Mouse (Mus musculus) olfactory bulb, adult 2 months (tissue): ENCODE results near the gene Gas7. TPM values are rescaled to one million over a fixed set of nuclear protein-coding genes. Genes with fewer than 3 reads are reported as not detected.
A peak's percentile ranks its signal among the peaks of the same experiment; 100 is the strongest.

Experiments used
- H3K27ac ChIP-seq: fragments of 200-500 bp; 2 replicates; pipeline ENCODE4 v1.5.1; 2012; ENCODE audit warnings: low read depth, low read length; ENCODE audit not compliant: insufficient read depth
- H3K4me1 ChIP-seq: fragments of 200-500 bp; 2 replicates; pipeline ENCODE4 v1.6.1; 2012; ENCODE audit warnings: low read length; ENCODE audit not compliant: control insufficient read depth, insufficient read depth
- H3K4me3 ChIP-seq: fragments of 200-500 bp; 2 replicates; pipeline ENCODE4 v1.5.1; 2012; ENCODE audit warnings: mild to moderate bottlenecking, low read depth, low read length, moderate library complexity; ENCODE audit not compliant: insufficient read depth
- CTCF ChIP-seq: fragments of 200-500 bp; IDR thresholded peaks from 2 replicates; pipeline ENCODE4 v1.5.1; 2012; ENCODE audit warnings: low read depth, mild to moderate bottlenecking, low read length, moderate library complexity; ENCODE audit not compliant: insufficient read depth
- POLR2A ChIP-seq: fragments of 200-500 bp; IDR thresholded peaks from 2 replicates; pipeline ENCODE4 v1.6.1; 2012; ENCODE audit warnings: mild to moderate bottlenecking, low read depth, low read length, moderate library complexity; ENCODE audit not compliant: insufficient read depth
- WGBS: fragments of 180-500 bp; shearing (Covaris S2); methylation state at CpG from one replicate; pipeline ENCODE4 v1.1.7; 2018; 5-methylcytosine and 5-hydroxymethylcytosine counted together
- polyA plus RNA-seq: library from polyadenylated mRNA; stranded (reverse); fragments of >200 nt; gene quantifications from 2 replicates; pipeline ENCODE4 v1.2.4, GENCODE M21; 2012; ENCODE audit warnings: low replicate concordance; ENCODE audit not compliant: missing spikeins, insufficient read depth, insufficient read length

Gene Gas7
- polyA plus RNA-seq, 1 experiment = not detected

GRCm38 (mm10) chr11:67694703-67695376 is 239.6 kb downstream of the Gas7 start, which contains the start of gene Rcvrn:
Gene Rcvrn (plus strand): TSS chr11:67695326.
- H3K27ac ChIP-seq = no peak within 1 kb of the TSS
- H3K4me3 ChIP-seq = no peak within 1 kb of the TSS
- peaks cover 3% of the 10 kb centered on the region; the same call in 1 of the 2 replicates for H3K4me1 ChIP-seq
- TF ChIP-seq CTCF (no peak), POLR2A (no peak)
- WGBS = 70% methylated on average over 7 of the region's 7 CpGs

- 71% methylated on average over 4 of the region's 4 CpGs for WGBS
These were observed 257.7 kb downstream of the Gas7 start for GRCm38 (mm10) chr11:67712976-67713375.

GRCm38 (mm10) chr11:67715382-67715781 is 260.1 kb downstream of the Gas7 start:
- H3K4me3 ChIP-seq = no peak overlapping the region
- 96% methylated on average over 4 of the region's 4 CpGs for WGBS
- TF ChIP-seq POLR2A = no peak
- TF ChIP-seq CTCF = no peak
- H3K4me1 ChIP-seq = no peaks in the 10 kb centered on the region
- H3K27ac ChIP-seq = no peak overlapping the region

More at GRCm38 (mm10) chr11:67712976-67713375, 257.7 kb downstream of the Gas7 start:
- TF ChIP-seq CTCF = no peak
- no peak for TF ChIP-seq POLR2A
- Histone ChIP-seq H3K4me3 (no peak overlapping the region), H3K27ac (no peak overlapping the region), H3K4me1 (no peaks in the 10 kb centered on the region)

GRCm38 (mm10) chr11:67721485-67721884 is 266.2 kb downstream of the Gas7 start:
- H3K4me1 ChIP-seq = peaks cover 14% of the 10 kb centered on the region
- TF ChIP-seq POLR2A (no peak), CTCF (no peak)
- H3K27ac ChIP-seq = peak overlapping the region; percentile 78
- no peak overlapping the region for H3K4me3 ChIP-seq
- WGBS = 39% methylated on average over 5 of the region's 5 CpGs

GRCm38 (mm10) chr11:67722399-67723156 is 267.3 kb downstream of the Gas7 start:
- Histone ChIP-seq H3K27ac (peak overlapping the region; percentile 85), H3K4me3 (no peak overlapping the region), H3K4me1 (peaks cover 14% of the 10 kb centered on the region)
- no peak for TF ChIP-seq CTCF
- TF ChIP-seq POLR2A = no peak
- 44% methylated on average over 7 of the region's 7 CpGs for WGBS

GRCm38 (mm10) chr11:67723231-67724013 is 268.2 kb downstream of the Gas7 start:
- no peak for TF ChIP-seq POLR2A
- no peak for TF ChIP-seq CTCF
- 44% methylated on average over 8 of the region's 8 CpGs for WGBS
- Histone ChIP-seq H3K4me3 (no peak overlapping the region), H3K27ac (peak overlapping the region; percentile 91), H3K4me1 (peaks cover 14% of the 10 kb centered on the region)

GRCm38 (mm10) chr11:67727095-67727494 is 271.9 kb downstream of the Gas7 start:
- peaks cover 11% of the 10 kb centered on the region for H3K4me1 ChIP-seq
- no peak overlapping the region for H3K4me3 ChIP-seq
- TF ChIP-seq POLR2A = no peak
- TF ChIP-seq CTCF = no peak
- H3K27ac ChIP-seq = no peak overlapping the region
- WGBS = 81% methylated on average over 6 of the region's 6 CpGs

GRCm38 (mm10) chr11:67728726-67729125 is 273.5 kb downstream of the Gas7 start:
- no peak overlapping the region for H3K4me3 ChIP-seq
- TF ChIP-seq POLR2A (no peak), CTCF (no peak)
- H3K4me1 ChIP-seq = peaks cover 4% of the 10 kb centered on the region
- H3K27ac ChIP-seq = no peak overlapping the region

GRCm38 (mm10) chr11:67731056-67731455 is 275.8 kb downstream of the Gas7 start:
- no peaks in the 10 kb centered on the region for H3K4me1 ChIP-seq
- H3K4me3 ChIP-seq = no peak overlapping the region
- TF ChIP-seq CTCF (no peak), POLR2A (no peak)
- WGBS = 84% methylated on average over 2 of the region's 2 CpGs
- no peak overlapping the region for H3K27ac ChIP-seq
